Mouse (Mus musculus) cortical plate, adult 2 months (tissue): ENCODE measurements around the gene Eif2ak1.

Experiments used
- CTCF ChIP-seq: fragments of 200-500 bp; IDR thresholded peaks from 2 replicates; pipeline ENCODE4 v1.5.1; 2011; ENCODE audit warnings: mild to moderate bottlenecking, control low read depth, low read length; ENCODE audit not compliant: insufficient read depth; ENCODE audit errors: extremely low read depth
- POLR2A ChIP-seq: fragments of 200-500 bp; IDR thresholded peaks from 2 replicates; pipeline ENCODE4 v1.6.1; 2011; ENCODE audit warnings: mild to moderate bottlenecking, low read length, control low read depth; ENCODE audit not compliant: insufficient read depth; ENCODE audit errors: extremely low read depth

DNA sequence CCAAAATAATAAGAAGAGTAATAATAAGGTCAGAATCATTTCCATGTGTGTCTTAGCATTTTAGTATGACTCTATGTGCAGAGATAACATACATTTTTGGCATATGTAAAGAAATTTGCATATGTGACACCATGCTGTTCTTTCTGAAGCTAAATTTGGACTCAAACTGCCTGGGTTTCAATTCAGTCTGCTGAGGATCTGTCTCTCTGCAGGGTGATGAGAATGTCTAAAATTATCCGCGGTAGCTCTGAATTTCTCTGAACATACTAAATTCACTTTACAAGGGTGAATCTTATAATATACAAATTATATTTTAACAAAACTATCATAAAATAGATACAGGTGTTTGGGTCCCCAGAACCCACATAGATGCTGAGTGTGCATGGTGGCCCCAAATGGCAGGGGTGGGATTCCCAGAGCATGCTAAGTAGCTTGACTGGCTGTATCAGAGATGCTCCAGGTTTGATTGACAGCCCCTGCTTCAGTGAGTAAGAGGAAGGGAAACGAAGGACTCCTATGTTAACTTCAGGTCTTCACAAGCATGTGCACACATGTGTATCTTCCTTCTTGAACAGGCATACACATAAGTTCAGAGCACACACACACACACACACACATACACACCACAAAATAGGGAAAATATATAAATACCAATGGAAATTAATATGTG lies 8.0 kb upstream of the Eif2ak1 start:
- TF ChIP-seq CTCF, result no peak
- TF ChIP-seq POLR2A, result no peak
